Mouse (Mus musculus) CH12.LX (cell line): ENCODE data around the gene Hip1.
"Not testable (repeated sequence)": the region's sequence is repeated elsewhere in the genome, so short reads cannot be mapped to it uniquely, and the experiment has no call there.

Experiments used
- CHD1 ChIP-seq: IDR thresholded peaks from 2 replicates; pipeline ENCODE4 v1.6.1; 2012; ENCODE audit warnings: low read depth, low read length, improper control_type of control experiment, inconsistent platforms
- CTCF ChIP-seq, 2 experiments: IDR thresholded peaks in 1 of 2; conservative IDR thresholded peaks in 1 of 2; 2 replicates each; pipeline ENCODE4 v1.5.1; 2011 to 2012; ENCODE audit warnings: low read depth in 2 of 2, low read length in 2 of 2, improper control_type of control experiment in 1 of 2, inconsistent platforms in 1 of 2, mild to moderate bottlenecking in 1 of 2, moderate library complexity in 1 of 2
- POLR2A ChIP-seq: IDR thresholded peaks from 2 replicates; pipeline ENCODE4 v1.6.1; 2011; ENCODE audit warnings: low read depth, mild to moderate bottlenecking, improper control_type of control experiment, low read length
- POLR2AphosphoS2 ChIP-seq: IDR thresholded peaks from 2 replicates; pipeline ENCODE4 v1.6.1; 2011; ENCODE audit warnings: low read depth, low read length, improper control_type of control experiment
- TCF12 ChIP-seq: IDR thresholded peaks from 2 replicates; pipeline ENCODE4 v1.6.1; 2014; ENCODE audit warnings: low read depth, mild to moderate bottlenecking, inconsistent platforms, low read length, improper control_type of control experiment

DNA sequence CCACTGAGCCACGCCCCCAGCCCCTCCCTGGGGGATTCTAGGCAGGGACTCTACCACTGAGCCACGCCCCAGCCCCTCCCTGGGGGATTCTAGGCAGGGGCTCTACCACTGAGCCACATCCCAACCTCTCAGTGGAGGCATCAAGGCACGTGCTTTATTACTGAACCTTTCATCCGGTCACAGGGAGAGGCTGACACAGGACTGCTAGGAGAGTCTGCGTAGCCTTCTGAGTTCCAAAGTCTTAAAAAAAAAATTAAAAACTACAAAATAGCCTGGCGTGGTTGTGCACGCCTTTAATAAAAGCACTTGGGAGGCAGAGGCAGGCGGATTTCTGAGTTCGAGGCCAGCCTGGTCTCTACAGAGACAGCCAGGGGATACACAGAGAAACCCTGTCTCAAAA is 175.7 kb downstream of the Hip1 start:
- not testable (repeated sequence) for TF ChIP-seq POLR2A; TCF12; CTCF (conservative IDR thresholded peaks at IDR 0.05 in 1 of 2, IDR thresholded peaks at IDR 0.05 in 1 of 2; ENCODE audit: low read depth in 2 of 2, low read length in 2 of 2); POLR2AphosphoS2; CHD1
